Mouse (Mus musculus) right cerebral cortex, postnatal 10 days (tissue): ENCODE measurements around the gene Cbx1.

Source experiments
- DNase-seq, 2 experiments: peaks; one replicate each; pipeline ENCODE4 v3.0.0; 2021; ENCODE audit warnings: low spot score in 2 of 2

Cbx1 gene

GRCm38 (mm10) chr11:96815895-96816294 lies 27.0 kb downstream of the Cbx1 start:
- DNase-seq = no peak

GRCm38 (mm10) chr11:96816494-96816893 lies 27.6 kb downstream of the Cbx1 start:
- no peak for DNase-seq

- no peak for DNase-seq
These were observed 28.1 kb downstream of the Cbx1 start for GRCm38 (mm10) chr11:96816979-96817378.

GRCm38 (mm10) chr11:96818128-96818710 lies 29.3 kb downstream of the Cbx1 start:
- DNase-seq = no peak

DNA sequence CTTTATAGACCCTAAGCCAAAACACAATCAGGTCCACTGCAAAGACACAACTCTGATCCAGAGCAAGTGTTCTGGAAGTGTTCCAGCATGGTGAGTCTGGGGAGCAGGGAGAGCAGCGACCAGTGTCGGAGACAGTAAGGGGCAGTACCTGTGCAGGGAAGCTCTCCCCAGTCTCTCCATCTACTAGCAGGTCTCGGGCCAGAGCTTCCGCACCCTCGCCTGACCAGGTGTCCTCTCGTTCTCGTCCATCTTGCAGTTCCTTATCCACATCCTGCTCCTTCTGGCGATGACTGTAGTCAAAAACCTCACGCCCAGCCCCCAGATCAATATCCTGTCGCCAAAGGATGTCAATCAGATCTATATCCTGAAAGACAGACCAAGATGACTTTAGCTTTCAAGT lies 33.0 kb downstream of the Cbx1 start:
- no peak for DNase-seq

DNA sequence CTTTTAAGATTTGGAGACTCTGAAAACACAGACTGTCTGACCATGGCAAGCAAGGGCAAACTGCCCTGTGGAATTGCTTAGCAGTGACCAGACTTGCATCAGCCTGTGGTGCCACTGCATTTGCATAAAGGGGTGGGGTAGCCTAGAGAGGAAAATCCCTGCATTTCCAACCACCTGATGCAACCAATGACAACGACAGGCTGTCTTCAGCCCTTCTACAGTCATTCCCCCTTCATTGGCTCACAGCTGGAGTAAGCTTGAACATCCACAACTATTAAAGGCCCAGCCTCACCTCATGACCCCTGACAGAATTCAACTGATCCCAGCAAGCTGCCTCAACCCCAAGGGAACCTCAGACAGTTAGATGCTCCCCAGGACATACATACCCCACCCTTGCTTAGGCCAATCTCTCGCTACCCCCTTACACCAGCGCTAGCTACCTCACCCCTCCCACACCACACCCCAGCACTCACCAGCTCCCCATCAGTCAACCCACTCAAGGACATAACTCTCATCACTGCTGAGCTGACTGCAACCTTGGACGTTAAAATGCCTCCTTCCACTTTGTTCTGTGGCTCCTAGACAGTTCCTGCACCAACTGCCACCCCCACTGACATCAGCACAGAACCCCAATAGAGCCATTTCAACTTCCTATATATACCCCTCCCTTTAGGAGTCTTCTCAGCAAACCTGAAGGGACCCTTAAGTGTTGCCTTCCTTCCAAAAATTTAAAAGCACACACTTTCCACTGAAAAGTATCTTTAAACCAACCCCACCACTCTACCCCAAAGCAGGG lies 33.9 kb downstream of the Cbx1 start:
- no peak for DNase-seq

DNA sequence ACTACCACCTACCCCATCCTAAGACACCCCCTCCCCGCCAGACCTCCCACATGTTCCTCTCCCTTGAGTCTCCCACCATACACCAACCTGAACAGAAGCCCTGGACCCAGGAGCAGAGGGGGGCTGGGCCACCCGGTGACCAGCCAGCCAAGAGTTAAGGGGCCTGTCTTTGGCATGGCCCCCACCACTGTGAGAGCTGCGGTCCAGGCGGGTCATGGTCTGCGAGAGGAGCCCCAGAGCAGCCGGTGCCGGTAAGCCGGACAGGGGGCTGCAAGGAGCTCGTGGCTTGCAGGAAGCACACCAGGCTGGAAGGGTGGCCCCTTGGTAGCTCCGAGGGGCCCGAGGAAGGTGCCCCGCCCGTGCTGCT lies 34.5 kb downstream of the Cbx1 start:
- DNase-seq = no peak

DNA sequence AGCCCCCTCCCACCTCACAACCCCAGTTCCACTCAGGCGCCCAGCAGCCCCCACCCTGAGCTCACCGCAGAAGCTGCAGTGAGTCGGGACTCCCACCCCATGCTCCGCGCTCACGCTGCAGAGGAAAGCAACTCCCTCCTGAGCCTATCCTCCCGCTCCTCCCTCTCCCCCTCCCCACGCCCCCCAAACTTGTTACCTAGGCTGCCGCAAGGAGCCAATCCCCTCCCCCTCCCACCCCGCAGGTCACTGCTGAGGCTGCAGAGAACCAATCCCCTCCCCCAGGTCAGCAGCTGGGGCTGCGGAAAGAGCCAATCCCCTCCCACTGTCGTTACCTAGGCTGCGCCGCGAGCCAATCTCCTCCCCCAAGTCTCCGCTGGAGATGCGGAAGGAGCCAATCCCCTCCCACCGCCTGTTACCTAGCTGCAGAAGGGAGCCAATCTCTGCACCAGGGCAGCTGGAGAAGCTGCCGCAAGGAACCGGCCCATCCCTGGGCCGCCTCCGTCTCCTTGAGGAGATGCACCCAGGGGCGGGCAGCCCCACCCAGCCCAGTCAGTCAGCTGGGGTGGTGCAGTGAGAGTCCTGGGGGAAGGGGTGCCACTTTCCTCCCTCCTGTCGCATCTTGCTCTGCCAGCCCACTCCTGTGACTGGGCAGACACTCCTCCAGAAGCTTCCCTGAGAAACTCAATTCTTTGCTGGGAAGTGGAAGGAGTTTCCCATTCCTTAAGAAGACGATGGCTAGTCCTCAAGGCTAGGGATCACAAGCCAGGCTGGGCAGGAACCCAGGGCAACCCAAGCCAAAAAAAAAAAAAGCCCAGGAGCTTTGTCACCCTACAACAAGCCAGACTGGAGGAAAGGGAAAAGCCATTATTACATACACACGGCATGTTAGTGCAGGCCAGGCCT lies 35.2 kb downstream of the Cbx1 start:
- DNase-seq = peak; percentile 91 to 95

GRCm38 (mm10) chr11:96824783-96825495 lies 36.0 kb downstream of the Cbx1 start:
- DNase-seq = peak; percentile 77 to 78

DNA sequence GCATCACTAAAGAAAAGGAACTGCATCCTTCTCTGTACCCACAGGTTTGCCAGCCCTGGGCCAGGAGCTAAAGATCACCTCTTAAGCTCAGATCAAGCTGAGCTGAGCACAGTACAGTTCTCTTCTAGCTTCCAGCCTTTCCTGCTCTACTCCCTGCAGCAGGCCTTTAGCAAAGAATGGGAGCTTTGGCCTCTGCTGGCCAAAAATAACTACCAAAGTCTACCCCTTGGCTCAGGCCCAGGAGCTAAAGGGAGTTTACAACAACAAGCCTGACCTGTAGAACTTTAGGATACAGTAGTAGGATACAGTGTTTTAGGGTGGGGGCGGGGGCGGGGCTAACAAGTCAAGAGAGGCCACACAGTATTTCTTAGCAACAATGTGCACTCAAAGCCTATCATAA lies 37.6 kb downstream of the Cbx1 start:
- DNase-seq = no peak

DNA sequence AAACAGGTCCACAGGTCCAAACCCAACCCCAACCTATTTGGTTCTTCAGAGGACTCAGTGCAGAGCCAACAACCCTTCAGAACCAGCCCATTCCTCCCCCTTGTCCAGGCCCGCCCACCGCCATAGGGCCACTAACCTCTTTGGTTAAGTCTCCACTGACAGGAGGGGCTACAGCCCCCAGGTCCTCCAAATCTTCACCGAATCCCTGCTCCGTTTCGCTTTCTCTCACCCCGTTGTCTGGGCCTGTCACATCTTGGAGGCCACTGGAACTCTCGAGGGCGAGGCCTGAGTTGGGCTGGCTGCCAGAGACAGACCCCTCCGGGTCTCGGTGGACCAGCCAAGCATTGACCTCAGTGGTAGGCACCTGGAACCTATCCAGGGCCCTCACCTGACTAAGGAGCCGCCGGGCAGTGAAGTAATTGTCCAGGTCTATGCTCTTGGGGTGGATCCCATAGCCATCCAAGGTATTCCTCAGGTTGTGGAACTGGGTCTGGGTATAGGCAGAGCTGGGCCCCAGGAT lies 38.2 kb downstream of the Cbx1 start:
- DNase-seq = no peak

GRCm38 (mm10) chr11:96827917-96828316 lies 39.0 kb downstream of the Cbx1 start:
- no peak for DNase-seq

DNA sequence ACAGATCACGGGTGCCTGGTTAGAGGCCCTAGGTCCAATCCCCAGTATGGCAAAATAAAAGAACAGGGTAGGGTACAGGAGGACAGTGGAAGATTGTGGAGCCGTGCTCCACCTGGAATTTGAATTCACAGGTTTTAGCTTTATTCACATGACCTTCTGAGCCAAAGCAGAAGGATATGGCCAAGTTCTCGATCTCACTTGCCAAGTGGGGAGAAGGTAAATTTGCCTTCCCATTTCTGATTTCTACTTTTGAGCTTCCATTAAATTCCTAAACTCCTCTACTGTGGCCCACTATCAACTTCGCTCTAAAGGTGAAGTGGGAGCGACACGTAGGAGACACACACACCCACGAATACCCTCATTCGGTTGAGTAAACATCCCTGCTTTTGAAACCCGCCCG lies 40.0 kb downstream of the Cbx1 start:
- no peak for DNase-seq

GRCm38 (mm10) chr11:96829403-96829812 lies 40.5 kb downstream of the Cbx1 start:
- DNase-seq = peak; percentile 83

- peak; percentile 99 to 100 for DNase-seq
These were observed 41.0 kb downstream of the Cbx1 start, which contains the start of gene Nfe2l1 for GRCm38 (mm10) chr11:96829813-96830538. Gene Nfe2l1, minus strand, starts transcription at chr11:96829968.

DNA sequence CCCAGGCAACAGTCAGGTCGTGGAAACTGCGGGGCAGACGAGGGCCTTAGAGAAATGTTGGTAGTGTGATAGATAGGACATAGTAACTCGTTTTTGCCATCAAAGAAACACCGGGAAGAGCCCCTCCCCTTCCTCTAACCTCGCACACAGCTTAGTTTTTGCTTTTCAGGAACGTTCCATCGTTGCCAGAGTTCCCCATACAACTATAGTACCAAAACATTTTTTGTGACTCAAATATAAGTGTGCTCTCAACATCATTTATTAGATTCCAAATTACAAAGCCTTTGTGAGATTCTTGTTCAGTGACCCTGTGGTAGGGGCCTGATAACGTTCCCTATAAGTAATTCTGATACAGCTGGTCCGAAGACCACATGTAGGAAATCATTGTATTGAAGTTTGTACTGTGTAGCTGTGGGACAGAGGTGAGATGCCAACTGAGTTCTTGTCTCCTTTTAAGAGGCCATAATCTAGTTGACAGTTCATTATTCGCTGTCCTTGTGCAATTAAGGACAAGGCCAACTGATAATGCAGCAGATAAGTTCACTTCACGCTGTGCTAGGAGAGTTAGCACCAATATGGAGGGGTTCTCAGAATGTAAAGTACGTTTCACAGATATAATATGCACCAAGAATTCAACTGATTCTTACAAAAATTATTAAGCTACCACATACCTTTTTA lies 41.8 kb downstream of the Cbx1 start:
- DNase-seq = no peak

DNA sequence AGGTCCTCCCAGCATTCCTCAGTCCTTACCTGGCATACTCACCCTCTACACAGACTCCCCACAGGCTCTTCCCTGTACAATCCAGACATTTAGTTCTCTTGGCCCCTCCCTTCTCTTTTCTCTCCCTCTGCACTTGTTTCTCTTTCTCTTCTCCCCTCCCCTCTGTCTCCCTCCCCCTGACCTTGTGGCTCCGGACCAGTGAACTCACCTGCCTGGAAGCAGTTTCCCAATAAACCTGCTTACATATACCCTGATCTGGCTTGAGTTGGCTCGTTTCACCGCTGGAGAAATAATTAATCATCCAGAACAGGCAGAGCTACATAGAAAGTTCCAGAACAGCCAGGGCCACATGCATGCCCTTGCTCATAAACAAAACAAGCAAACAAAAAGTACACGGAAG lies 42.6 kb downstream of the Cbx1 start:
- no peak for DNase-seq

GRCm38 (mm10) chr11:96832541-96832940 lies 43.6 kb downstream of the Cbx1 start:
- DNase-seq = no peak

DNA sequence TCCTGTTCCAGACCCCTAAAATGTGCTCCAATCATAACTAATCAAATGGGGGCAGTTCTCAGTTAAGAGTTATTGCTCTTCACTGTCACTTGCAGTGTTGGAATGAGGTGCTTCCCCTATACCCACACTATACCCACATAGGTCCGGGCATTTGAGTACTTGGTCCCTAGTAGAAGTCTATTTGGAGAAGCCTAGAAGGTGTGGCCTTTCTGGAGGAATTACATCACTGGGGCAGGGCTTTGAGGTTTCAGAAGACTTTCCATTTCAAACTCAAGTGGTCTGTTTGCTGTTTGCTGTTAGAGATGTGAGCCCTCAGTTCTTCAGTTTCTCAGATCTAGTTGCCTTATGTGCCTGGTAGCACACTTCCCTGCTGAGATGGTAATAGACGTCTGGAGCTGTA lies 44.0 kb downstream of the Cbx1 start:
- DNase-seq = no peak

GRCm38 (mm10) chr11:96834127-96834526 lies 45.2 kb downstream of the Cbx1 start:
- DNase-seq = no peak
